Mouse (Mus musculus) hindbrain, embryonic 11.5 days (tissue): ENCODE measurements around the gene Cd274. TPM values are rescaled to one million over a fixed set of nuclear protein-coding genes. Genes with fewer than 3 reads are reported as not detected.

Experiments
- ATAC-seq: fragments of 200-750 bp; cut with Nextera tagmentation; 2 replicates; pipeline ENCODE4 v1.8.0; 2017; ENCODE audit warnings: mild to moderate bottlenecking, moderate TSS enrichment, moderate library complexity; ENCODE audit not compliant: low FRiP score
- DNase-seq: peaks from one replicate; pipeline ENCODE4 v3.0.0-alpha.2; 2015; ENCODE audit warnings: low spot score
- H3K27ac ChIP-seq: fragments of 300-500 bp; sonication (generic); 2 replicates; pipeline ENCODE4 v1.5.1; 2014; ENCODE audit warnings: mild to moderate bottlenecking, low read depth, low read length
- H3K27me3 ChIP-seq: fragments of 300-500 bp; sonication (generic); 2 replicates; pipeline ENCODE4 v1.6.1; 2014; ENCODE audit warnings: mild to moderate bottlenecking, low read length, moderate library complexity, mixed read lengths; ENCODE audit not compliant: control insufficient read depth, insufficient read depth
- H3K36me3 ChIP-seq: fragments of 300-500 bp; sonication (generic); 2 replicates; pipeline ENCODE4 v1.6.1; 2014; ENCODE audit warnings: mild to moderate bottlenecking, low read length, moderate library complexity, mixed read lengths; ENCODE audit not compliant: control insufficient read depth, insufficient read depth
- H3K4me1 ChIP-seq: fragments of 300-500 bp; sonication (generic); replicated peaks from 2 replicates; pipeline ENCODE4 v1.6.1; 2014; ENCODE audit warnings: low read length, mixed read lengths; ENCODE audit not compliant: control insufficient read depth, insufficient read depth
- H3K4me2 ChIP-seq: fragments of 300-500 bp; sonication (generic); replicated peaks from 2 replicates; pipeline ENCODE4 v1.6.1; 2014; ENCODE audit warnings: mild to moderate bottlenecking, low read depth, low read length
- H3K4me3 ChIP-seq: fragments of 300-500 bp; sonication (generic); 2 replicates; pipeline ENCODE4 v1.5.1; 2014; ENCODE audit warnings: low read depth, low read length
- H3K9ac ChIP-seq: fragments of 300-500 bp; sonication (generic); 2 replicates; pipeline ENCODE4 v1.6.1; 2014; ENCODE audit warnings: low read depth, low read length
- H3K9me3 ChIP-seq: fragments of 300-500 bp; sonication (generic); 2 replicates; pipeline ENCODE4 v1.6.1; 2016; ENCODE audit warnings: low read length; ENCODE audit not compliant: control insufficient read depth
- WGBS: fragments of 180-500 bp; shearing (Covaris S2); extraction: QIAGEN DNeasy Blood & Tissue Kit; methylation state at CpG from one replicate; pipeline ENCODE4 v1.1.7; 2014; 5-methylcytosine and 5-hydroxymethylcytosine counted together
- polyA plus RNA-seq: library from polyadenylated mRNA; unstranded; fragments of >200 nt; fragmentation: Nextera tagmentation; extraction: Ambion mirVana; gene quantifications from 2 replicates; pipeline ENCODE4 v1.2.1, GENCODE M21; 2014

Gene Cd274
- polyA plus RNA-seq, 1 experiment from 2014 or later, result 0.39 TPM

DNA sequence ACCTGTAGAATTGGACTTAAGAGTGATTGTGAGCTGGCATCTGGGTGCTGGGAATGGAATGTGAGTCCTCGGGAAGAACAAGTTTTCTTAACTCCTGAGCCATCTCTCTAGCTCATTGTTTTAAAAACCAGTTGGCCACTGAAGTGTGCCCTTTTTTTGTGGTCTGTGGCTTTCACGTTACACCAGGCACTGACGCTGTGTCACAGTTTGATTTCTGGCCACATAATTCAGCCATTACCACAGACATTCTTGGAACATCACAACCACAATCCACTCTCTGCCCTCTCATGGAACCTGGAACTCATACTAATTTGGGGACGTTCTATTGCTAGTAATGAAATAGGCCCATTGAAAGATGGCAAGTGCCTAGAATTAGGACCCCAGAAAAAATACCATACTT is 26.2 kb upstream of the Cd274 start:
- Histone ChIP-seq H3K4me1 (no peaks in the 10 kb centered on the region), H3K27ac (no peak overlapping the region), H3K4me2 (no peak overlapping the region), H3K9ac (no peak overlapping the region), H3K27me3 (no peaks in the 10 kb centered on the region), H3K4me3 (no peak overlapping the region), H3K36me3 (no peaks in the 10 kb centered on the region), H3K9me3 (no peaks in the 10 kb centered on the region)
- 84% methylated on average over 4 of the region's 4 CpGs for WGBS
- DNase-seq, result no peak
- ATAC-seq, result no peak

DNA sequence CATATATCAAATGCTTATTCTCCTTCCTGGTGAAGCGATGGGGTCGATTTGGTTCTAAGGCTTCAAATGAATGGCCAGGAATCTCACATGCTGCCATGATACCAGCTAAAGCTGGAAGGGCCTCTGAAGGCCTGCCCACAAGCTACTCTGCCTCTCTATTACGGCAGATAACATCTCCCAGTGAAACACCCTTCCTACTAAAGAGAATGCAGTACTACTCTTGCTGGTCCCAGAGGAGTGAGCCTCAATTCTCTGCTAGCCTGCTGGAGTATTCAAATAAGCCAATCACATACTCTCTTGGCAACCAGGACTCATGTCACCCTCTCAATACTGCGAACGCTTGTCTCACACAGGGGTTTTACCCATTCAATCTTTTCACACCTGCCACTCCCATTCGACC is 25.0 kb upstream of the Cd274 start:
- Histone ChIP-seq H3K4me1 (no peaks in the 10 kb centered on the region), H3K4me3 (no peak overlapping the region), H3K9me3 (no peaks in the 10 kb centered on the region), H3K4me2 (no peak overlapping the region), H3K27me3 (no peaks in the 10 kb centered on the region), H3K27ac (no peak overlapping the region), H3K9ac (no peak overlapping the region), H3K36me3 (no peaks in the 10 kb centered on the region)
- no peak for DNase-seq
- no peak for ATAC-seq
- WGBS, result 88% methylated on average over 6 of the region's 6 CpGs

DNA sequence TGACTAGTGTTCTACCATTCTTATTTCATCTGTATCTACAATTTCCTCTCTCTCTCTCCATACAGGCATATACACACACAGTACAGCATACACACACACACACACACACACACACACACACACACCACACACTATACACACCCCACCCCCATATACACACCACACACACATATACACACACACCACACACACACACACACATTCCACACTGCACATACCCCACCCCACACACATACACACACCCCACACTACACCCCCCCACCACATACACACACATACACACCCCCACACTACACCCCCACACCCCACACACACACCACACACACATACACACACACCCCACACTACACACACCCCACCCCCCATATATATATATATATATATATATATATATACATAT is 22.4 kb upstream of the Cd274 start:
- Histone ChIP-seq H3K9me3 (no peaks in the 10 kb centered on the region), H3K4me3 (no peak overlapping the region), H3K27ac (no peak overlapping the region), H3K4me2 (no peak overlapping the region), H3K4me1 (no peaks in the 10 kb centered on the region), H3K27me3 (no peaks in the 10 kb centered on the region), H3K9ac (no peak overlapping the region), H3K36me3 (no peaks in the 10 kb centered on the region)
- no peak for DNase-seq
- ATAC-seq, result no peak

DNA sequence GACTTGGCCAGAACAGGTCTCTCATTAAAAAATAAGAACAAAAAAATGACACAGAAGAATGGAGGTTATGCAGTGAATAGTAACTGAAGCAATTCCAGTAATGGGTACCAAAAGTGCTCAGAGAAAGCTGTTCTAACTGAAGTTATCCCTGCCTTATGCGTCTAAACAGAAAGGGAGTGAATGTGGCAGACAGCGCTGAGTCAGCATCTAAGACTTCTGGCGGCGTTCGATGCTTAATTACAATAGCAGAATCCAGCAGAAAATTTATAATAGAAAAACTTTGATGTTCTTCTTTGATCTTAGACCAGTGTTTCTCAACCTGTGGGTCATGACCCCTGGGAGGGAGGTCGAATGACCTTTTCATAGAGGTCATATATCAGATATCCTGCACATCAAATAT is 21.6 kb upstream of the Cd274 start:
- no peaks in the 10 kb centered on the region for H3K27me3 ChIP-seq
- DNase-seq (no peak), ATAC-seq (no peak)
- no peak overlapping the region for H3K27ac ChIP-seq
- H3K4me2 ChIP-seq, result no peak overlapping the region
- no peaks in the 10 kb centered on the region for H3K4me1 ChIP-seq
- H3K9me3 ChIP-seq, result no peaks in the 10 kb centered on the region
- WGBS, result 82% methylated on average over 6 of the region's 6 CpGs
- H3K9ac ChIP-seq, result no peak overlapping the region
- H3K36me3 ChIP-seq, result no peaks in the 10 kb centered on the region
- no peak overlapping the region for H3K4me3 ChIP-seq

DNA sequence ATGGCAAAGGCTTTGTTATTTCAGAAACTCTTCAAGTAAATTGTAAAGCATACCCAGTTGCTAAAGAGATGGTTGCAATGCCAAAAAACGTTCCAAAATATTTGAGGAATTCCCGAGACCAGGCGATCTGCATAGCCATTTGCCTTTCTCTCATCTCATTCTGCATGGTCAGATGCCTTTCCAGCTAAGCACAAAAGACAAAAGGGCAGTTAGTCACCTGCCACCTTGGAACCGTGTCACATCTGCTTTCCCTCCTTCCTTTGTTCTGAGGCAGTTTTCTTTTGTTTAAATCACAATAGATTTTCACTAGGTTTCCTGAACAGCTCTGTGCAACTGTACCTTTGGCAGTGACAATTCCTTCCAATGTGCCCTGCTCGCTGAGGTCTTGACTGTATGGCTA is 16.3 kb upstream of the Cd274 start:
- DNase-seq (no peak), ATAC-seq (no peak)
- Histone ChIP-seq H3K9me3 (no peaks in the 10 kb centered on the region), H3K4me3 (no peak overlapping the region), H3K27me3 (no peaks in the 10 kb centered on the region), H3K27ac (no peak overlapping the region), H3K4me2 (no peak overlapping the region), H3K4me1 (0 out of 2 replicates have a peak, but pooled peaks cover 3% of the 10 kb centered on the region), H3K36me3 (no peaks in the 10 kb centered on the region), H3K9ac (no peak overlapping the region)
- WGBS, result 33% methylated on average over 5 of the region's 5 CpGs

DNA sequence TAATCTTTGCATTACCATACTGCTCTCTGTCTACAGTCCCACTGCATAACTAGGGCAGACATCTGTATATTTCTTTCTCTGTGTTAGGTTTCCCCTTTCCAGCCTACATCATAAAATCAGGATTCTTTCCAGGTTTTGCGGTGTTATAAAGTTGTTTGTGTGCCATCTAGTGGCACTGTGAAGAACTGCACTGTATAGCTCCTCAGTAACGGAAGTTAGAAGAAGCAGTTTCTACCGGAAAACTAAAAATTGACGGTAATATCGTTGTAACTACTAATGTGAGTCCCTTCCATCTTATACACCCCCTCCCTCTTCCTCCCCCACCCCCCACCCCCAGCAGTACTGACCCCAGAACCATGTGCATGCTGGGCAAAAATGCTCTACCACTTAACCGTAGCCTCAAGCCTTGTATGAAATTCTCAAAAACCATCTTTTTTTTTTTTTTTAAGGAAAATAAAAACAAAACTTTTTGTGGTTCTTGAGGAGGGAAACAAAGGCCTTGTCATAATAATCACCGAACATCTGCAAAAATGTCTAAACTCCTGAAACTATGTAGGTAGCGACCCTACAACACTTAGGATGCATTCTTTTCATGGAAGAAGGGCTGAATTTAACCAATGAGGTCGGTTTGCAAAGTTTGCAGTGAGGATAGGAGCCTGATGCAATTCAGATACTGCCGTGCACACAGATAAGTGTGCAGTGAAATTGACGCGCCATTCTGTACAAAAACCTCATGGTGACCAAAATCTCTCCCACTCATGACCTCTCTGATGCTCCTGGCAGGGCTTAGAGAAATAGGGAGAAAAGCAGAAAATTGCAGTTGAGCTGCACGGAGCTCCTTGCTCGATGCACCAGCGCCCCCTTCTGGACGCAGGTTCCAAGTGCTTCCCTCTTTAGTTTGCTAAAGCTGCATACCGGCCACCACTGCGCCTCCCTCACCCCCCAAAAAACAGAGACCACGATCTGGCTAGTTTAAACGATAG is 12.1 kb upstream of the Cd274 start:
- Histone ChIP-seq H3K9me3 (no peaks in the 10 kb centered on the region), H3K36me3 (no peaks in the 10 kb centered on the region), H3K27ac (no peak overlapping the region), H3K4me1 (0 out of 2 replicates have a peak, but pooled peaks cover 3% of the 10 kb centered on the region), H3K9ac (no peak overlapping the region), H3K4me3 (peak overlapping the region; percentile 25), H3K27me3 (no peaks in the 10 kb centered on the region), H3K4me2 (peak overlapping the region; percentile 44)
- ATAC-seq (peak; percentile 59; the same call in 1 of the 2 replicates), DNase-seq (peak; percentile 92)
- WGBS, result 5% methylated on average over 20 of the region's 20 CpGs

DNA sequence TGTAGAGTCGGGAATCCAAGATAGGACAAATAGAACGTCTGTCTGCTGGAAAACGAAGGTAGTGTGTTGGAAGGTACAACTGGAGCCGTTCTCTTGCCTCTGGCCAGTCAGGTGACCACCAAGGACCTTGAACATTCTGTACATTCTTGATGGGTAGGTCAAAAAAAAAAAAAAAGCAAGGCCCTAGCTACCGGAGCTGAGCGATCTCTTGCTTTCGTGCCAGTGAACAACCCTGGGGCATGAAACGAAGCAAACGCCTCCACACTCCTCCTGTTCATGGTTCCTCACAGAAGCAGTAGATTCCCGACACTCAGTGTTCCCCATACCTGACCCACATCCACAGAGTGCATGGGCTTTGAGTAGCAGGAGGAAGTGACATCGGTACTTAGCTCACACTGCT is 11.0 kb upstream of the Cd274 start:
- H3K27me3 ChIP-seq, result no peaks in the 10 kb centered on the region
- no peak overlapping the region for H3K9ac ChIP-seq
- no peak for ATAC-seq
- H3K4me3 ChIP-seq, result no peak overlapping the region
- WGBS, result 85% methylated on average over 11 of the region's 11 CpGs
- H3K36me3 ChIP-seq, result no peaks in the 10 kb centered on the region
- H3K4me1 ChIP-seq, result no peaks in the 10 kb centered on the region
- H3K4me2 ChIP-seq, result no peak overlapping the region
- H3K9me3 ChIP-seq, result no peaks in the 10 kb centered on the region
- H3K27ac ChIP-seq, result no peak overlapping the region
- no peak for DNase-seq

DNA sequence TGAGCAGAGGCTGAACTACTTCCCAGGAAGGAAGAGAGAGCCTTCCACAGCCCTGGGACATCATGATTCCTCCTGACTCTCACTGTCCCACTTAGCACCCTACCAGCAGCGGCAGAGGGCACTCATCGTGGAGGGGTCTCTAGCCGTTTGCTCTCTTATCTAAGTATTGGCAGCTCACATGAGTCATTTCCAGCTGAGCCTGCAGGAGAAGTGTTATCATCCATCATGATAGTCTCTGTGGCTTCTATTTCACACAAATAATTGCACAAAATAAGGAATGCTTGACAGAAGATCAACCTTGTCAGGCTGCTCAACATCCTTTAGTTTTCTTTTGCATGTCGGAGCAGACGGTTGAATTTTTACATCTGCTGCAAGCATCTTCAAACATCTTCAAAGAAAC is 7.0 kb upstream of the Cd274 start:
- Histone ChIP-seq H3K9me3 (no peaks in the 10 kb centered on the region), H3K4me2 (no peak overlapping the region), H3K36me3 (no peaks in the 10 kb centered on the region), H3K4me3 (no peak overlapping the region), H3K4me1 (no peaks in the 10 kb centered on the region), H3K9ac (0 out of 2 replicates have a peak overlapping the region, but pooled peaks have one; percentile 11), H3K27ac (no peak overlapping the region), H3K27me3 (no peaks in the 10 kb centered on the region)
- no peak for DNase-seq
- ATAC-seq, result no peak
- WGBS, result 85% methylated on average over 5 of the region's 5 CpGs
